27 mouse cellular contexts compared by ENCODE assay signal in genomic region chr12:99929160-99929559, GRCm38 (mm10). TPM values are rescaled to one million over a fixed set of nuclear protein-coding genes. Genes with fewer than 3 reads are reported as not detected.
"Had no signal": no experiment of that assay in that cellular context is flagged by ENCODE, and none has a peak within 500 bp of the region (broad histone marks: within the 10 kb centered on the region; RNA-seq: fewer than 3 reads in every experiment).

No protein-coding gene starts in this region.

- H3K9ac ChIP-seq: heart, embryonic 12.5 days; hindbrain, embryonic 12.5 days; hindbrain, embryonic 14.5 days; intestine, embryonic 15.5 days; limb, embryonic 12.5 days; liver, embryonic 13.5 days; liver, embryonic 15.5 days had no signal

- H3K4me1 ChIP-seq: intestine, embryonic 15.5 days; limb, embryonic 10.5 days; limb, embryonic 12.5 days; liver, embryonic 13.5 days; liver, embryonic 15.5 days had no signal

- ATAC-seq: hindbrain, embryonic 16.5 days; inflammation-experienced regulatory T-cells, adult 6 months; intestine, embryonic 15.5 days; intestine, postnatal 0 days had no signal

- H3K27me3 ChIP-seq: heart, embryonic 12.5 days; hindbrain, embryonic 12.5 days; intestine, embryonic 15.5 days; limb, embryonic 12.5 days; liver, embryonic 13.5 days; liver, embryonic 15.5 days had no signal

- DNase-seq: gastrocnemius, adult 2 months; gastrocnemius, postnatal 10 days; gastrocnemius, postnatal 25 days; heart, adult 18-20 months; heart, postnatal 10 days; heart, postnatal 4 days; kidney, adult 18-20 months; kidney, adult 8-10 months; kidney, postnatal 10 days; kidney, postnatal 25 days; kidney, postnatal 4 days; layer of hippocampus, adult 9-11 months; liver; liver, embryonic 13.5 days had no signal

- H3K4me2 ChIP-seq: heart, embryonic 12.5 days; hindbrain, embryonic 12.5 days; hindbrain, embryonic 14.5 days; intestine, embryonic 15.5 days; limb, embryonic 12.5 days; liver, embryonic 11.5 days; liver, embryonic 13.5 days; liver, embryonic 15.5 days had no signal

- H3K27ac ChIP-seq: gastrocnemius, adult 2 months; heart, embryonic 10.5 days; hindbrain, embryonic 10.5 days; hindbrain, embryonic 12.5 days; hindbrain, embryonic 14.5 days; intestine, embryonic 15.5 days; limb, embryonic 10.5 days; limb, embryonic 12.5 days; liver, embryonic 13.5 days; liver, embryonic 15.5 days had no signal

- H3K36me3 ChIP-seq: intestine, embryonic 15.5 days; liver, embryonic 15.5 days had no signal

- H3K4me3 ChIP-seq: gastrocnemius, adult 2 months; heart, embryonic 10.5 days; heart, embryonic 12.5 days; hindbrain, embryonic 10.5 days; hindbrain, embryonic 12.5 days; intestine, embryonic 15.5 days; limb, embryonic 10.5 days; limb, embryonic 12.5 days; liver, embryonic 13.5 days; liver, embryonic 15.5 days had no signal

- H3K9me3 ChIP-seq: heart, embryonic 10.5 days; heart, embryonic 12.5 days; hindbrain, embryonic 10.5 days; hindbrain, embryonic 12.5 days; intestine, embryonic 15.5 days; limb, embryonic 10.5 days; limb, embryonic 12.5 days; liver, embryonic 13.5 days; liver, embryonic 15.5 days had no signal

RNA-seq across cellular contexts. Expression of gene Kcnk13, which starts 35.1 kb away (rescaled TPM):
- polyA plus RNA-seq: inflammation-experienced regulatory T-cells, adult 6 months had no signal

RNA-seq across cellular contexts. Expression of gene Efcab11, which starts 44.9 kb away (rescaled TPM):
- total RNA-seq: gastrocnemius, adult 2 months; gastrocnemius, postnatal 25 days; heart, adult 18-20 months had no signal
